Mouse (Mus musculus) kidney, postnatal 0 days (tissue): ENCODE measurements at regions not wholly inside any gene's neighbourhood (a gene's known extent, or its start where the extent isn't known, plus 50 kb on each side); places are given as distances from the start of the nearest gene placed in this dataset.

Experiments used
- ATAC-seq: fragments of 200-750 bp; cut with Nextera tagmentation; replicated peaks from 2 replicates; pipeline ENCODE4 v1.8.0; 2017; ENCODE audit warnings: low read depth, moderate number of reproducible peaks, moderate TSS enrichment, moderate library complexity; ENCODE audit not compliant: low FRiP score
- DNase-seq: peaks from one replicate; pipeline ENCODE4 v3.0.0-alpha.2; 2016; ENCODE audit warnings: low spot score
- H3K27ac ChIP-seq: fragments of 300-500 bp; sonication (generic); 2 replicates; pipeline ENCODE4 v1.5.1; 2014; ENCODE audit warnings: mild to moderate bottlenecking
- H3K27me3 ChIP-seq: fragments of 300-500 bp; sonication (generic); 2 replicates; pipeline ENCODE4 v1.6.1; 2014; ENCODE audit warnings: low read length, mixed read lengths; ENCODE audit not compliant: insufficient read depth
- H3K36me3 ChIP-seq: fragments of 300-500 bp; sonication (generic); 2 replicates; pipeline ENCODE4 v1.6.1; 2014; ENCODE audit warnings: low read length, mixed read lengths; ENCODE audit not compliant: insufficient read depth
- H3K4me1 ChIP-seq: fragments of 300-500 bp; sonication (generic); replicated peaks from 2 replicates; pipeline ENCODE4 v1.6.1; 2014; ENCODE audit warnings: antibody characterized with exemption, low read length, mixed read lengths; ENCODE audit not compliant: insufficient read depth
- H3K4me2 ChIP-seq: fragments of 300-500 bp; sonication (generic); 2 replicates; pipeline ENCODE4 v1.6.1; 2014; ENCODE audit warnings: mild to moderate bottlenecking, low read length, moderate library complexity, mixed read lengths
- H3K4me3 ChIP-seq: fragments of 300-500 bp; sonication (generic); replicated peaks from 2 replicates; pipeline ENCODE4 v1.5.1; 2014; ENCODE audit warnings: low read depth, low read length
- H3K9ac ChIP-seq: fragments of 300-500 bp; sonication (generic); 2 replicates; pipeline ENCODE4 v1.6.1; 2014; ENCODE audit warnings: low read depth, low read length
- H3K9me3 ChIP-seq: fragments of 300-500 bp; sonication (generic); replicated peaks from 2 replicates; pipeline ENCODE4 v1.6.1; 2016; ENCODE audit warnings: low read length, inconsistent platforms, mixed read lengths
- CTCF ChIP-seq: IDR thresholded peaks from 2 replicates; pipeline ENCODE4 v1.5.1; 2016; ENCODE audit warnings: antibody characterized with exemption, low read depth, mild to moderate bottlenecking, moderate library complexity
- WGBS: fragments of 180-500 bp; shearing (Covaris S2); extraction: QIAGEN DNeasy Blood & Tissue Kit; methylation state at CpG from one replicate; pipeline ENCODE4 v1.1.7; 2014; 5-methylcytosine and 5-hydroxymethylcytosine counted together

- TF ChIP-seq CTCF: no peak
- ATAC-seq (no peak), DNase-seq (no peak)
- Histone ChIP-seq H3K4me1 (peaks cover 8% of the 10 kb centered on the region; the same call in 1 of the 2 replicates), H3K27me3 (peaks cover 11% of the 10 kb centered on the region), H3K9ac (no peak overlapping the region), H3K36me3 (no peaks in the 10 kb centered on the region), H3K9me3 (no peaks in the 10 kb centered on the region), H3K4me2 (no peak overlapping the region), H3K4me3 (no peak overlapping the region), H3K27ac (no peak overlapping the region)
- 86% methylated on average over 6 of the region's 6 CpGs for WGBS
These were observed 131.2 kb upstream of the Pitx1 start for GRCm38 (mm10) chr13:55967151-55967550.

GRCm38 (mm10) chr13:55963005-55963620, 127.1 kb upstream of the Pitx1 start:
- Histone ChIP-seq H3K36me3 (no peaks in the 10 kb centered on the region), H3K4me3 (no peak overlapping the region), H3K9me3 (no peaks in the 10 kb centered on the region), H3K9ac (no peak overlapping the region), H3K4me2 (peak overlapping the region; percentile 44), H3K27ac (no peak overlapping the region), H3K27me3 (peaks cover 17% of the 10 kb centered on the region), H3K4me1 (peaks cover 8% of the 10 kb centered on the region; the same call in 1 of the 2 replicates)
- ATAC-seq (peak; percentile 73), DNase-seq (peak; percentile 91)
- TF ChIP-seq CTCF: peak; percentile 90
- 3% methylated on average over 22 of the region's 22 CpGs for WGBS

- peaks cover 8% of the 10 kb centered on the region; the same call in 1 of the 2 replicates for H3K4me1 ChIP-seq
- peak; percentile 64 for DNase-seq
- H3K27ac ChIP-seq: no peak overlapping the region
- H3K4me3 ChIP-seq: 0 out of 2 replicates have a peak overlapping the region, but pooled peaks have one; percentile 7
- ATAC-seq: no peak
- H3K36me3 ChIP-seq: no peaks in the 10 kb centered on the region
- 5% methylated on average over 18 of the region's 18 CpGs for WGBS
- H3K4me2 ChIP-seq: peak overlapping the region; percentile 44
- peaks cover 17% of the 10 kb centered on the region for H3K27me3 ChIP-seq
- no peaks in the 10 kb centered on the region for H3K9me3 ChIP-seq
- H3K9ac ChIP-seq: no peak overlapping the region
- no peak for TF ChIP-seq CTCF
These were observed 126.4 kb upstream of the Pitx1 start for GRCm38 (mm10) chr13:55962254-55962866.

GRCm38 (mm10) chr13:55954346-55954745, 118.4 kb upstream of the Pitx1 start:
- Histone ChIP-seq H3K27ac (no peak overlapping the region), H3K4me3 (no peak overlapping the region), H3K9me3 (no peaks in the 10 kb centered on the region), H3K4me1 (no peaks in the 10 kb centered on the region), H3K4me2 (no peak overlapping the region), H3K27me3 (no peaks in the 10 kb centered on the region), H3K9ac (no peak overlapping the region), H3K36me3 (no peaks in the 10 kb centered on the region)
- no peak for ATAC-seq
- no peak for TF ChIP-seq CTCF
- DNase-seq: no peak
- 54% methylated on average over 6 of the region's 6 CpGs for WGBS

- H3K36me3 ChIP-seq: no peaks in the 10 kb centered on the region
- H3K9me3 ChIP-seq: no peaks in the 10 kb centered on the region
- H3K9ac ChIP-seq: no peak overlapping the region
- TF ChIP-seq CTCF: no peak
- H3K4me2 ChIP-seq: no peak overlapping the region
- no peaks in the 10 kb centered on the region for H3K4me1 ChIP-seq
- H3K4me3 ChIP-seq: no peak overlapping the region
- no peak overlapping the region for H3K27ac ChIP-seq
- no peaks in the 10 kb centered on the region for H3K27me3 ChIP-seq
- ATAC-seq: no peak
- DNase-seq: no peak
- 97% methylated on average over 2 of the region's 2 CpGs for WGBS
These were observed 117.4 kb upstream of the Pitx1 start for GRCm38 (mm10) chr13:55953426-55953825.

- Histone ChIP-seq H3K4me2 (no peak overlapping the region), H3K27me3 (no peaks in the 10 kb centered on the region), H3K4me1 (no peaks in the 10 kb centered on the region), H3K4me3 (no peak overlapping the region), H3K9ac (no peak overlapping the region), H3K36me3 (no peaks in the 10 kb centered on the region), H3K9me3 (no peaks in the 10 kb centered on the region), H3K27ac (no peak overlapping the region)
- ATAC-seq (no peak), DNase-seq (no peak)
- no peak for TF ChIP-seq CTCF
- WGBS: 80% methylated on average over 6 of the region's 6 CpGs
These were observed 114.8 kb upstream of the Pitx1 start for GRCm38 (mm10) chr13:55950773-55951172.
